Mouse (Mus musculus): Measurements from ENCODE around the gene Thtpa.
A peak's percentile ranks its signal among the peaks of the same experiment; 100 is the strongest.

The Thtpa gene

DNA sequence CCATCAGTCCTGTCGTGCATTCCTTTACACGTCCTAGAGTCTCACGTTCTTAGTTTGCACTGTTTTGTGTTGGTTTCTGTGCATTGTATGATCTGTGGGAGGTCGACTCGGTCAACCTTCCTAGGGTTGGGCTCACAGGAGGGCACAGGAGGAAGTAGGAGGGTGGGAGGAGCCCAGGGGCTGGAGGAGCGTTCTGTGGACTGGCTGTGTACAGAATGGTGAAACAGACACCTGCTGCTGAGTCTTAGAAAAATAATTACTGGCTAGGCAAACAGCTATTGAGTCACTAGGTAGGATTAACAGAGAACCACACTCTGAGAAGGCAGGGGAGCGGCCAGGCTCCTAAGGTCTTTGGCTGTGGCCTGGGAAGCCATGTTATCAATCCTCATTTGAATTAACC, 44.7 kb downstream of the Thtpa start:
- no peak for DNase-seq (ENCODE audit: low spot score in 2 of 2)

DNA sequence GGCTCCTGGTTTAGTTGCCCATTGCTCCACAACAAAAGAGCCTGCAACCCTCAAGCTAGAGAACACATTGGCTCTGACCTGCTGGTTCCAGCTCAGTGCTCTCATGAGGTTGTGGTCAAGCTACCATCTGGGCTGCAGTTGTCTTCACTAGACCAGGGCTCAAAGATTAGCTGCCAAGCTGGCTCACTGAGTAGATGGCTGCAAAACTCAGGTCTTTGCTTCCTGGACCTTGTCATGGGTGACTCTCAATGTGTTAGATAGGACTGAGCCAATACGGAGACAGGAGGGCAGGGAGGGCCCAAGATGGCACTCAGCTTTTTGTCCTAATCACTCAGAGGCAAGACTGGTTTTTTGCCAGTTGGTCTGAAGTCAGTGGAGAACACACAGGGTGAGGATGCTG, 51.7 kb downstream of the Thtpa start:
- DNase-seq (ENCODE audit: low spot score in 2 of 2) = no peak

DNA sequence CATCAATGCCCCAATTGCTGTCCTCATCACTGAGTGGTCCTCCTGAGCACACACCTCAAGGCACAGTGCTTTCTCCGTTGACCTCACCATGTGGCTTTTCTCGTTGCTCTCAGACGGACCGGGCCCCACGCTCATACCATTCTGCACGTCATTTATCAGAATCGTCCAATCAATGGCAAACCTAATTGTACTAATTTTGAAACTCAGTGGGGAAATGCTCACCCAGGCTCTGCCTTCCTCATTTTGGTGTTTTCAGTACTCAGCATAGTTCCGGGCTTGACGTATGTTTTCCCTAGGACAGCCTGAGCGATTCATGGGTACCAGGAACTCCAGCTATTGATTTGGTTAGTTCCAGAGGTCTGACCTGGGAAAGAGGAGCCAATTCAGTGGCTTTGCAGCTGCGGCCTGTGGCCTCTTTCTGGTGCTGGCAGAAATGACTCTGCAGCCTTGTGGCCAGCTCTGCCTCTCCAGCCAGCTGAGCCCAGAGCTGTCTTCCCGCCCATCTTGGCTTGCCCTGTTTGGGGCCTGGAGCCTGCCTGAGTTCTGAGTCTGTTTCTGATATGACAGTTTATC, 52.3 kb downstream of the Thtpa start:
- DNase-seq (ENCODE audit: low spot score in 2 of 2) = peak in 1 of 2 experiments; percentile 23

DNA sequence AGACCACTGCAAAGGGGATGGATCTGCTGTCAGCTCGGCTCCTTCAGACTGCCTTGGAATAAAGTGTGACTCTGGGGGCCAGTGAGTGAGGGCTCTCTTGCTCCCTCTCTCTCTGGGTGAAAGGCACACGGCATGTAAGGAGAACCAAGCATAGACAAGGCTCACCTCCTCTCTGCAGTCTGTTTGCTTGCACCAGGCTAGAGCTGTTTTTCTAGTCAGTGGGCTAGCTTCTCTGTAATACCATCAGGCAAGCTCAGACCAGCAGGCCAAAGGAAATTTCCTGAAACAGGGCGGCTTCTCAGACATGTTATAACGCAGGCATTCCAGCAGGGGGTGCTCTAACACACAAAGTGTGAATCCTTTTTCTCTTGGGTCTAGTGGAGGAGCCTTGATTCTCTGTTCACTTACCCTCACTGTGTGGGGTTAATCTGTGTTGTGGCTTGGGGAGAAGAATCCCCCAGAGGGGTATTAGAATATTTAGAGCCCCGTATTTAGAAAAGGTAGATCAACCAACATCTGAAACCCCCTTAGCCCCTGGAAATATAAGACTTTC, 53.9 kb downstream of the Thtpa start:
- peak in 1 of 2 experiments; percentile 72 for DNase-seq (ENCODE audit: low spot score in 2 of 2)
